Mouse (Mus musculus) heart, adult 11 months (tissue): ENCODE data around the gene Selenon.

Experiments
- DNase-seq: peaks from one replicate; pipeline ENCODE4 v3.0.0; 2022

Selenon gene

DNA sequence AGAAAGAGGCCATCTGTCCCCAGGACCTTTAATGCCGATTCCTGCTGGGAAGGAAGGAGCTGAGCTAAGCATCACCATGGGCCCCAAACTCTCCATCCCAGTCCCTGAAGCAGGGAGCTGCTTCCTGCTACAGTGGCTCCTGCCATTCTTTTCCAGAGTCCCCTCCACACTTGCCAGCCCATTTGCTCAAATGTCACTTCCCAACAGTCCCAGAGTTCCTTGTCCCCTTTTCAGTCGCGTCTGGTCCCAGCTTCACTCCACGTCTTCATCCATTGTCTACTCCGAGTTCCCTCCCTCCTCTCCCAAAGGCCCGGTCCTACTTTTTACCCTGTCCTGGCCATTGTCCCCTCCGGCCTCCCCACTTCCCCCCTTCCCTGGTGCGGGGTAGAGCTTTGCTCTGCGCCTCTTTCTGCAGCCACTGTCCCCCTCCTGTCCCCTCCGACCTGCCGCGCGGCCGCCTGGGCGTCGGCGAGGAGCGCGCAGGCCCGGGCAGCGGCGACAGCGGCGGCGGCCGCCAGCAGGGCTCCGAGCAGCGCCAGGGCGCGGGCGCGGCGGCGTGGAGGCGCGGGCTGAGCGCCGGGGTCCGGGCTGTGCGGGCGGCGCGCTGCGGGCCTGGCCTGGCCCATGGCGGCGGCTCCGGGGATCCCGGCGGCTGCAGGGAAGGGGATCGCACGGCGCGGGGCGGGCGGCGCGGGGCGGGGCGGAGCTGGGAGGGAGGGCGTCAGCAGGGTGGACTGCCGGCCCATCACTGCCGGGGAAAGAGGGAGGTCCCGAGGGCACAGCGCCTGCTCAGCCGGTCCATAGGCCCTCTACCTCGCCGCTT, at the start of gene Selenon:
Gene Selenon (minus strand): TSS at position 673 of the 823 bp plus-strand sequence.
- peak; percentile 99 for DNase-seq

DNA sequence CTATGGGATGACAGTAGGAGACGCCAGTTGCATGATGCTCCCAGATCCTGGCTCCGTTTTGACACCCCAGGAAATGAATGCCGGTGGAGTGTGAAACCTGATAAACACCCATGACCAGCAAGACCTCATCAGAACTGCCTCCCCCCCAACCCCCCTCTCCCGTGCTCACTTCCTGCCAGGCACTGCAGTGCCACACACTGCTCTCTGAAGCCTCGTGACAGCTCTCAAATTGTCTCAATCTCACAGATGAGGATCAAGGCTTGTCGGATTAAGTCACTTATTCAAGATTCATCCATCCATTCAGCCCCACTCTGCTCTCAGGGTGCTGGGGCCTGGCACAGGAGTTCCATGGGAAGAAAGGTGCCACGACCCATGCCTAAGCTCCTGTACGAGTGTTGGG, 49.4 kb upstream of the Selenon start:
- DNase-seq = peak; percentile 92

DNA sequence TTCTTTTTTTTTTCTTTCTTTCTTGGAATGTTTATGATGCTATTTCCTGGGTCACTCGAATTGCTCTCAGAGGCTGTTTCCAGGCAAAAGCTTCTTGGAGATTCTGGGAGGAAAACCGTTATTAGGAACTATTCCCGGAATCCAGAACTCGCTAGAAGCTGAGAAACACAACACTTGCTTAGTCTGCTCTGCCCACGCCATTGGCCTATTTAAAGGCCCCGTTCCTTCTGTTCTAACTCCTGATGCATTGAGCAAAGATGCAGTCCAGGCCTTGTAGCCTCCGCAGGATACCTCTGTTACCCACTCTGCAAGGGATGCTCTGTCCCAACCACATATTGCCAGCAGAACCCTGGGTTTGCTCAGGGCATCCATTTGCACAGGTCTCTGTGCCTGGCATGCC, 48.8 kb upstream of the Selenon start:
- no peak for DNase-seq

GRCm38 (mm10) chr4:134600060-134600459, 48.1 kb upstream of the Selenon start:
- no peak for DNase-seq

GRCm38 (mm10) chr4:134596816-134597692, 45.1 kb upstream of the Selenon start:
- DNase-seq = peak; percentile 93

DNA sequence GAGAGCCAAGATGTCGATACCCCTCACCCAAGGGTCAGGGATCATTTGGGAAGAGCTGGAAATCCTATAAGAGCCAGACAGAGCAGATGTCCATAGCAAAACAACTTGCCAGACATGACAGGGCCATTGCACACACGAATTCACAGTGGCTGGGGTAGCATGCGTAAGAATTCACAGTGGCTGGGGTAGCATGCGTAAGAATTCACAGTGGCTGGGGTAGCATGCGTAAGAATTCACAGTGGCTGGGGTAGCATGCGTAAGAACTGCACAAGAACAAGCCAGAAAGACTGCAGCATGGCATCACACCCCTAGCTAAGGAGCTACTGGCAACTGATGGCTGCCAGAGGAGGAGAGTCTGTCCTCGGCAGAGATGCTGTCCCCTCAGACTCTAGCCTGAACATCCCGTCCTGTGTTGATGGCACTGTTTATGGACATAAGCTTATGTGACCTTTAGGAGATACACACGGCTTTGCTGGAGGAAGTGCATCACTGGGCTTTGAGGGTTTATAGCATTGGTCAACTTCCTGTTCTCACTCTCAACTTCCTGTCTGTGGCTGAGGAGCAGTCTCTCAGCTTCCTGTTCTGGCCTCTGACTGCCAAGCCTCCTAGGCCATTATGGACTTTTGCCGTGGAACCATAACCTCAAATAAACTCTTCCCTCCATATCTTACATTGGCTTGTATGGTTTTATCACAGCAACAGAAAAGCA, 42.9 kb upstream of the Selenon start:
- peak; percentile 95 for DNase-seq

DNA sequence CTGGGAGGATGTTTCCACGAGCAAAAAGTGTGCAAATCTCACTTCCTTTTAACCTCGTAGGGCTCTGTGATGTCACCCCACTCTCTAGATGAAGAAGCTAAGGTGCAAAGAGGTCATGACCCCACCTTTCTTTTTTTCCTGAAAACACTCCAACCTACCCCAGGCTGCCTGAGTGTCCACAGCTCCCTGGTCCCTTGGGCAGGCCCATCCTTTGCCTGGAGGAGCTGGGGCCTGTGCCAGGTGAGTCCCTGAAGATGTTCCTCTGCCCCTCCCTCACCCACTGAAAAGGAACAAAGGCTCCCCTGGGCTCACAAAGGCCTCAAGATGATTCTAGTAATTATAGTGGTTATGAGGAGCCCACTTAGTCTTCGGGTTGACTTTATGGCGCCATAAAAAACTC, 40.5 kb upstream of the Selenon start:
- no peak for DNase-seq

GRCm38 (mm10) chr4:134591506-134592061, 39.6 kb upstream of the Selenon start:
- peak; percentile 99 for DNase-seq

GRCm38 (mm10) chr4:134590227-134590926, 38.4 kb upstream of the Selenon start:
- DNase-seq = peak; percentile 94

GRCm38 (mm10) chr4:134589786-134590185, 37.8 kb upstream of the Selenon start:
- no peak for DNase-seq

- DNase-seq = peak; percentile 92
These were observed 37.0 kb upstream of the Selenon start for GRCm38 (mm10) chr4:134588951-134589350.

GRCm38 (mm10) chr4:134588287-134588686, 36.3 kb upstream of the Selenon start:
- DNase-seq = no peak

- DNase-seq = no peak
These were observed 35.8 kb upstream of the Selenon start for GRCm38 (mm10) chr4:134587636-134588197.

DNA sequence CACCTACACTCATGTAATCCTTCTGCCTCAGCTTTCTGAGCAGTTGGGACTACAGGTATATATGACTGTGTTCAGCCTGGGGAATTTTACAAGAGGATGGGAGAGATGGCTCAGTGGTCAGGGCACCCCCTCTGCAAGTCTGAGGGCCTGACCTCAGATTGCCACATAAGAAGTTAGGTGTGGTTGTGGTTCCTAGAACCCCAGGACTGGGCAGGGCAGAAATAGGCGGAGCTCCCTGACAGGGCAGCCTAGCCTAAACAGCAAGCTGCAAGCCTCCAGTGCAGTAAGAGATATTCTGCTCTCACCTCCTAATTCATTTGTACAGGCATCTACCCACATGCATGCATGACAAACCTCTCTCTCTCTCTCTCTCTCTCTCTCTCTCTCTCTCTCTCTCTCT, 34.7 kb upstream of the Selenon start:
- DNase-seq = no peak

GRCm38 (mm10) chr4:134586126-134586525, 34.2 kb upstream of the Selenon start:
- DNase-seq = no peak

DNA sequence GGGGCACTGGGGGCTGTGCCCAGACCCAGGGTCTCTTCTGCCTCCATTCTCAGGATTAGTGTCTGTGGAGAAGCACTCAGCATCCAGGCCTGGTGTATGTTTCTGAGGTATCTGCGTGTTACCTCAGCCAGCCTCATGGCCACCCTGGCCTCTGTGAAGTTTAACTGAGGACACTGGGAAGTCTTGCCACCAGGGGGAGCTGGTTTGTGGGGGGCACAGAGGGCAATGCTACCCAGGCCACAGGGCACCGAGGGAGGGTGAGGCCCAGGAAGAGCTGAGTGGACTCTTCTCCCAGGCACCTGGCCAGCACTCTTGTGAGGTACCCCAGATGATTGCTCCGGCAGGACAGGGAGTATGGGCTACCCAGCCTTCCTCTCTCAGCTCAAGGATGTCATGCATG, 31.5 kb upstream of the Selenon start:
- no peak for DNase-seq

- no peak for DNase-seq
These were observed 29.4 kb upstream of the Selenon start for GRCm38 (mm10) chr4:134581365-134581764.

DNA sequence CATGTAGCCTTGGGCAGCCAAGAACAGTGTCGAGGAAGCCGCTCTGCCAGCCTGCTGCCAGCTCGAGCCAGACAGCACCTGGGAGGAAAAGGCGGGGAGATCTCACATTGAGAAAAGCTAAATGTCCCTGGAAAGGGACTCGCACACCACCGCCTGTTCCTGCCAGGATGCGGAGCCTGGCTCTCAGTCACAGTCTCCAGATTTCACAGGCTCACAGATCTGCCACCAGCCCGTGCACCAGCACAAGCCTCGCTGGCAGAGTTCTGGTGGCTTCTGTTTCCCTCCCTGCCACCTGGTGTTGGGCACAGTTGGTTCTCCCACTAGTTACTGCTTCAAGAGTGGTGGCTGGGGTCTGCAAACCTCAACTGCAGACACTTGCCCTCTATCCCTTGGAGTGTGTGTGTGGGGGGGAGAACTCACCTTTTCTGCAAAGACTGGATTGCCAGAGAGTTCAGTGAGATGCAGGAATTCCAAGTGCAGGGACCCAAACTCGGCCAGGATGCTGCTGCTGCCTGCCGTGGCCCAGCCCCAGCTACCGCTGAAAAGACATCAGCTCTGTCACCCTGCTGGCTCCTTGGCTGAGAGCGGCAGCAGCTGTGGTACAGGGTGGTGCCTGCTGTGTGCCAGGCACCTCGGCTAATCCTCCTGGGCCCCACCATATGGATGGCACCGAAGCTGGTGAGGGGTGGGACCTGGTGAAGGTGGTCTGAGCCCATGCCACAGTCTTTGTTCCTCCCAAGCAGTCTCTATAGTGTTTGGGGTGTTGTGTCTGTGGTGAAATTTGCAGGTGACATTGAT, 28.6 kb upstream of the Selenon start:
- no peak for DNase-seq

- DNase-seq = no peak
These were observed 27.7 kb upstream of the Selenon start for GRCm38 (mm10) chr4:134579620-134580019.

- peak; percentile 94 for DNase-seq
These were observed 27.2 kb upstream of the Selenon start for GRCm38 (mm10) chr4:134579212-134579611.

DNA sequence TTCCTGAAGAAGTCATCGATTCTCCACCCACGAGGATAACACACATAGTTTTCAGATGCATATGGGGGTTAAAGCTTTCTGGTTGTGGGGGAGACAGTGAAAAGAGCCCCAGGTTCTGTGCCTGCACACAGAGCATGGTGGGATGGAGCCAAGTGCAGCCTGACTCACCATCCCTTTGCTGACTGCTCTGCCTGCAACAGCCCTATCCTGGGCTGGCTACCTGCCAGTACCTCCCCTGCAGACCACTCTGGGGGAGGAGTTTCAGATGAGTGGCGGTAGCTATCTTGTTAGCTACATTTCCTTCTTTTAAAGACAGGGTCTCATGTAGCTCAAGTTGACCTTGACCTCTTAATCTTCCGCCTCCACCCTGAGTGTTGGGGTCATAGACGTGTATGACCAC, 26.4 kb upstream of the Selenon start:
- no peak for DNase-seq
